Mouse (Mus musculus): ENCODE measurements at regions not wholly inside any gene's neighbourhood (a gene's known extent, or its start where the extent isn't known, plus 50 kb on each side); places are given as distances from the start of the nearest gene placed in this dataset.

- no peak overlapping the region for H3K4me3 ChIP-seq (ENCODE audit: low read depth, low read length)
Observed at GRCm38 (mm10) chr8:128235527-128235926, 122.9 kb upstream of the Nrp1 start.

GRCm38 (mm10) chr8:128236097-128236496 lies 122.3 kb upstream of the Nrp1 start:
- ATAC-seq (replicated peaks; ENCODE audit: insufficient number of reproducible peaks, low FRiP score, low TSS enrichment), result no peak
- Histone ChIP-seq H3K36me3 (ENCODE audit: control insufficient read depth, insufficient read depth, low read length) (no peaks in the 10 kb centered on the region), H3K9ac (ENCODE audit: low read depth, low read length) (no peak overlapping the region), H3K9me3 (replicated peaks; ENCODE audit: control insufficient read depth, low read length) (no peaks in the 10 kb centered on the region), H3K4me2 (no peak overlapping the region), H3K27ac (ENCODE audit: low read depth, low read length) (no peak overlapping the region), H3K27me3 (ENCODE audit: control insufficient read depth, insufficient read depth, low read length) (no peaks in the 10 kb centered on the region), H3K4me3 (ENCODE audit: low read depth, low read length) (no peak overlapping the region), H3K4me1 (ENCODE audit: control insufficient read depth, insufficient read depth, low read length) (peaks cover 5% of the 10 kb centered on the region; the same call in 1 of the 2 replicates)
- 89% methylated on average over 2 of the region's 2 CpGs for WGBS (ENCODE audit: insufficient replicate concordance)

More at GRCm38 (mm10) chr8:128235527-128235926, 122.9 kb upstream of the Nrp1 start:
- Histone ChIP-seq H3K36me3 (ENCODE audit: control insufficient read depth, insufficient read depth, low read length) (no peaks in the 10 kb centered on the region), H3K27ac (ENCODE audit: low read depth, low read length) (no peak overlapping the region), H3K4me2 (no peak overlapping the region), H3K9ac (ENCODE audit: low read depth, low read length) (no peak overlapping the region), H3K27me3 (ENCODE audit: control insufficient read depth, insufficient read depth, low read length) (no peaks in the 10 kb centered on the region), H3K4me1 (ENCODE audit: control insufficient read depth, insufficient read depth, low read length) (peaks cover 5% of the 10 kb centered on the region; the same call in 1 of the 2 replicates), H3K9me3 (replicated peaks; ENCODE audit: control insufficient read depth, low read length) (no peaks in the 10 kb centered on the region)
- no peak for ATAC-seq (replicated peaks; ENCODE audit: insufficient number of reproducible peaks, low FRiP score, low TSS enrichment)
- 65% methylated on average over 5 of the region's 5 CpGs for WGBS (ENCODE audit: insufficient replicate concordance)

GRCm38 (mm10) chr8:128238948-128239347 lies 119.5 kb upstream of the Nrp1 start:
- Histone ChIP-seq H3K27ac (ENCODE audit: low read depth, low read length) (no peak overlapping the region), H3K4me3 (ENCODE audit: low read depth, low read length) (no peak overlapping the region), H3K9me3 (replicated peaks; ENCODE audit: control insufficient read depth, low read length) (no peaks in the 10 kb centered on the region), H3K9ac (ENCODE audit: low read depth, low read length) (no peak overlapping the region), H3K27me3 (ENCODE audit: control insufficient read depth, insufficient read depth, low read length) (no peaks in the 10 kb centered on the region), H3K36me3 (ENCODE audit: control insufficient read depth, insufficient read depth, low read length) (no peaks in the 10 kb centered on the region), H3K4me2 (no peak overlapping the region), H3K4me1 (ENCODE audit: control insufficient read depth, insufficient read depth, low read length) (peaks cover 5% of the 10 kb centered on the region; the same call in 1 of the 2 replicates)
- WGBS (ENCODE audit: insufficient replicate concordance), result 89% methylated on average over 2 of the region's 2 CpGs
- no peak for ATAC-seq (replicated peaks; ENCODE audit: insufficient number of reproducible peaks, low FRiP score, low TSS enrichment)

- Histone ChIP-seq H3K4me1 (ENCODE audit: control insufficient read depth, insufficient read depth, low read length) (peaks cover 5% of the 10 kb centered on the region; the same call in 1 of the 2 replicates), H3K27ac (ENCODE audit: low read depth, low read length) (no peak overlapping the region), H3K27me3 (ENCODE audit: control insufficient read depth, insufficient read depth, low read length) (no peaks in the 10 kb centered on the region), H3K4me3 (ENCODE audit: low read depth, low read length) (no peak overlapping the region), H3K9me3 (replicated peaks; ENCODE audit: control insufficient read depth, low read length) (no peaks in the 10 kb centered on the region), H3K4me2 (no peak overlapping the region), H3K36me3 (ENCODE audit: control insufficient read depth, insufficient read depth, low read length) (no peaks in the 10 kb centered on the region), H3K9ac (ENCODE audit: low read depth, low read length) (no peak overlapping the region)
- 65% methylated on average over 1 of the region's 1 CpGs for whole genome bisulfite sequencing (ENCODE audit: insufficient replicate concordance)
- ATAC-seq (replicated peaks; ENCODE audit: insufficient number of reproducible peaks, low FRiP score, low TSS enrichment), result no peak
Observed at GRCm38 (mm10) chr8:128239783-128240182, 118.6 kb upstream of the Nrp1 start.

GRCm38 (mm10) chr8:128241200-128241599 lies 117.2 kb upstream of the Nrp1 start:
- Histone ChIP-seq H3K36me3 (ENCODE audit: control insufficient read depth, insufficient read depth, low read length) (no peaks in the 10 kb centered on the region), H3K27ac (ENCODE audit: low read depth, low read length) (no peak overlapping the region), H3K9ac (ENCODE audit: low read depth, low read length) (no peak overlapping the region), H3K4me3 (ENCODE audit: low read depth, low read length) (no peak overlapping the region), H3K4me2 (no peak overlapping the region), H3K27me3 (ENCODE audit: control insufficient read depth, insufficient read depth, low read length) (no peaks in the 10 kb centered on the region), H3K9me3 (replicated peaks; ENCODE audit: control insufficient read depth, low read length) (no peaks in the 10 kb centered on the region), H3K4me1 (ENCODE audit: control insufficient read depth, insufficient read depth, low read length) (peaks cover 5% of the 10 kb centered on the region; the same call in 1 of the 2 replicates)
- ATAC-seq (replicated peaks; ENCODE audit: insufficient number of reproducible peaks, low FRiP score, low TSS enrichment), result no peak
- 92% methylated on average over 1 of the region's 1 CpGs for WGBS (ENCODE audit: insufficient replicate concordance)

- Histone ChIP-seq H3K4me2 (no peak overlapping the region), H3K4me3 (ENCODE audit: low read depth, low read length) (no peak overlapping the region), H3K9me3 (replicated peaks; ENCODE audit: control insufficient read depth, low read length) (no peaks in the 10 kb centered on the region), H3K36me3 (ENCODE audit: control insufficient read depth, insufficient read depth, low read length) (no peaks in the 10 kb centered on the region), H3K4me1 (ENCODE audit: control insufficient read depth, insufficient read depth, low read length) (no peaks in the 10 kb centered on the region), H3K27ac (ENCODE audit: low read depth, low read length) (no peak overlapping the region), H3K9ac (ENCODE audit: low read depth, low read length) (no peak overlapping the region), H3K27me3 (ENCODE audit: control insufficient read depth, insufficient read depth, low read length) (no peaks in the 10 kb centered on the region)
- ATAC-seq (replicated peaks; ENCODE audit: insufficient number of reproducible peaks, low FRiP score, low TSS enrichment), result no peak
- 83% methylated on average over 3 of the region's 3 CpGs for WGBS (ENCODE audit: insufficient replicate concordance)
Observed at GRCm38 (mm10) chr8:128242465-128243251, 115.7 kb upstream of the Nrp1 start.

GRCm38 (mm10) chr8:128251723-128252122 lies 106.7 kb upstream of the Nrp1 start:
- Histone ChIP-seq H3K4me2 (no peak overlapping the region), H3K27ac (ENCODE audit: low read depth, low read length) (no peak overlapping the region), H3K9me3 (replicated peaks; ENCODE audit: control insufficient read depth, low read length) (no peaks in the 10 kb centered on the region), H3K4me1 (ENCODE audit: control insufficient read depth, insufficient read depth, low read length) (peaks cover 3% of the 10 kb centered on the region; the same call in 1 of the 2 replicates), H3K9ac (ENCODE audit: low read depth, low read length) (no peak overlapping the region), H3K4me3 (ENCODE audit: low read depth, low read length) (no peak overlapping the region), H3K36me3 (ENCODE audit: control insufficient read depth, insufficient read depth, low read length) (no peaks in the 10 kb centered on the region), H3K27me3 (ENCODE audit: control insufficient read depth, insufficient read depth, low read length) (no peaks in the 10 kb centered on the region)
- no peak for ATAC-seq (replicated peaks; ENCODE audit: insufficient number of reproducible peaks, low FRiP score, low TSS enrichment)
- WGBS (ENCODE audit: insufficient replicate concordance), result 12% methylated on average over 2 of the region's 2 CpGs

- no peaks in the 10 kb centered on the region for H3K27me3 ChIP-seq (ENCODE audit: control insufficient read depth, insufficient read depth, low read length)
- H3K9me3 ChIP-seq (replicated peaks; ENCODE audit: control insufficient read depth, low read length), result no peaks in the 10 kb centered on the region
- no peak overlapping the region for H3K9ac ChIP-seq (ENCODE audit: low read depth, low read length)
- H3K4me1 ChIP-seq (ENCODE audit: control insufficient read depth, insufficient read depth, low read length), result no peaks in the 10 kb centered on the region
- H3K27ac ChIP-seq (ENCODE audit: low read depth, low read length), result no peak overlapping the region
- H3K4me3 ChIP-seq (ENCODE audit: low read depth, low read length), result no peak overlapping the region
- WGBS (ENCODE audit: insufficient replicate concordance), result 74% methylated on average over 3 of the region's 3 CpGs
- H3K36me3 ChIP-seq (ENCODE audit: control insufficient read depth, insufficient read depth, low read length), result no peaks in the 10 kb centered on the region
- no peak overlapping the region for H3K4me2 ChIP-seq
- no peak for ATAC-seq (replicated peaks; ENCODE audit: insufficient number of reproducible peaks, low FRiP score, low TSS enrichment)
Observed at GRCm38 (mm10) chr8:128260836-128261235, 97.6 kb upstream of the Nrp1 start.

GRCm38 (mm10) chr8:128261367-128261766 lies 97.0 kb upstream of the Nrp1 start:
- no peaks in the 10 kb centered on the region for H3K27me3 ChIP-seq (ENCODE audit: control insufficient read depth, insufficient read depth, low read length)
- WGBS (ENCODE audit: insufficient replicate concordance), result 80% methylated on average over 3 of the region's 3 CpGs
- H3K27ac ChIP-seq (ENCODE audit: low read depth, low read length), result no peak overlapping the region
- no peak overlapping the region for H3K9ac ChIP-seq (ENCODE audit: low read depth, low read length)
- no peaks in the 10 kb centered on the region for H3K36me3 ChIP-seq (ENCODE audit: control insufficient read depth, insufficient read depth, low read length)
- H3K4me3 ChIP-seq (ENCODE audit: low read depth, low read length), result no peak overlapping the region
- H3K9me3 ChIP-seq (replicated peaks; ENCODE audit: control insufficient read depth, low read length), result no peaks in the 10 kb centered on the region
- no peak for ATAC-seq (replicated peaks; ENCODE audit: insufficient number of reproducible peaks, low FRiP score, low TSS enrichment)
- H3K4me2 ChIP-seq, result no peak overlapping the region
- H3K4me1 ChIP-seq (ENCODE audit: control insufficient read depth, insufficient read depth, low read length), result peaks cover 2% of the 10 kb centered on the region

Data from heart, embryonic 11.5 days (tissue).